Mouse (Mus musculus): Measurements from ENCODE around the gene 4930548H24Rik. TPM values are rescaled to one million over a fixed set of nuclear protein-coding genes. Genes with fewer than 3 reads are reported as not detected.
"Not testable (repeated sequence)": the region's sequence is repeated elsewhere in the genome, so short reads cannot be mapped to it uniquely, and the experiment has no call there.

The 4930548H24Rik gene
- polyA plus RNA-seq, 1 experiment from 2014 or later: not detected

DNA sequence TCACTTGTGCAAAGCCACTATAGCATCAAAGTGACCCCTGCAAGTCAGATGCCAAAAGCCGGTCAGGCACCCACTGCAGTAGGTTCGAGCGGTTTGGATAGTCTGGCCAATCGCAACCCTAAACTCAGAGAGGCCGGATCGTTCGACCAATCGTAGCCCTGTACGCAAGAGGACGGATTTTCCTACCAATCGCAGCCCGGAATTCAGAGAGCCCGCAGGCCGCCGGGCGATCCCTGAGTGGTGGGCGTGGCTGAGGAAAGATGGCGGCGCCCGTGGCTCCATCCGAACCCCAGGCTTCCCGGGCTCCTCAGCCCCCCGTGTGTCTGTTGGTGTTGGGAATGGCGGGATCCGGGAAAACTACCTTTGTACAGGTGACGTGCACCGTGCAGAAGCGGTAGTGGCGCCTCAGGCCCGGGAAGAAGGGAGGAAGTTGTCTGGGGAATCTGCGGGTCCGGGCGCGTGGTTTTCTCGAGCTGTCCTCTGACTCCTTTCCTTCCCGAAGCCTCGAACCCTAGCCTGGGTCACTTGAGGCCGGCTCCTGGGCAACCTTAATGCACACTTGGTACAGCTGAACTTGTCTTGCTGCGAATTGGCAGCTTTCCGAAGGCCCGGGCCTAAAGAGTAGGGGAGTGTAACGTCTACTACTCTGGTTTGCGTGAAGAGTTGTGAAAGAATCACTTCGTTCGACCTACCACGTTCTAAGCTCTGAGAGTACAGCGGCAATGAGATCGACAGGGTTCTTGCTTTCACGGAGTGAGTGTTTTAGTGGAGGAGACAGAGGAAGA lies 9.2 kb downstream of the 4930548H24Rik start, which contains the start of gene Gpn1:
Gene Gpn1 (plus strand): TSS at position 229 of the 785 bp plus-strand sequence.
- under 1% methylated on average over 49 of the region's 49 CpGs for WGBS
- no peak within 1 kb of the TSS for H3K27ac ChIP-seq

DNA sequence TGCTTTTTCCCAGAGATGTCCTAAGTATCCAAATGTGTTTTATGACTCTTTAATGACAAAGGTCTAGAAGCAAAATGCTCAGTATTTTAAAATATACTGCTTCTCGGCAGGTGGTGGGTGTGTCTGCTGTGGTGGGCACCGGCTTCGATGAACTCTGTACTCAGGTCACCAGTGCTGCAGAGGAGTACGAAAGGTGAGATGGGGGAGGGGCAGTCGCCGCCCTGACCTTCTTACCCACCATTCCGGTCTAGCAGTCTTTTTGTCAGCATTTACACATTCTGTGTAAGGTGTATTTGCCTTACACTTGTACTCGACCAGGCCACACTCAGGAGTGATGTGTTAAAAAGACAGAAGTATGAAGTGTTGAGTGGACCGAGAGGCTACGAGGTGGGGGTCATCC lies 19.3 kb downstream of the 4930548H24Rik start:
- ATAC-seq (ENCODE audit: insufficient number of reproducible peaks, low FRiP score, low TSS enrichment, low read depth): no peak
- WGBS: 86% methylated on average over 10 of the region's 10 CpGs
- Histone ChIP-seq H3K36me3 (peaks cover 86% of the 10 kb centered on the region), H3K9ac (no peak overlapping the region), H3K27me3 (no peaks in the 10 kb centered on the region), H3K27ac (no peak overlapping the region), H3K4me1 (no peaks in the 10 kb centered on the region), H3K9me3 (no peaks in the 10 kb centered on the region), H3K4me2 (no peak overlapping the region), H3K4me3 (no peak overlapping the region)

More for the DNA sequence above, 9.2 kb downstream of the 4930548H24Rik start, which contains the start of gene Gpn1:
- peak; percentile 96 for ATAC-seq (ENCODE audit: insufficient number of reproducible peaks, low FRiP score, low TSS enrichment, low read depth)
- peaks cover 8% of the 10 kb centered on the region for H3K4me1 ChIP-seq
- peak within 1 kb of the TSS; percentile 82 for H3K4me3 ChIP-seq
- no peaks in the 10 kb centered on the region for H3K27me3 ChIP-seq
- peak within 1 kb of the TSS; percentile 47 for H3K9ac ChIP-seq
- H3K4me2 ChIP-seq: peak within 1 kb of the TSS; percentile 76
- no peaks in the 10 kb centered on the region for H3K9me3 ChIP-seq
- H3K36me3 ChIP-seq: peaks cover 32% of the 10 kb centered on the region

DNA sequence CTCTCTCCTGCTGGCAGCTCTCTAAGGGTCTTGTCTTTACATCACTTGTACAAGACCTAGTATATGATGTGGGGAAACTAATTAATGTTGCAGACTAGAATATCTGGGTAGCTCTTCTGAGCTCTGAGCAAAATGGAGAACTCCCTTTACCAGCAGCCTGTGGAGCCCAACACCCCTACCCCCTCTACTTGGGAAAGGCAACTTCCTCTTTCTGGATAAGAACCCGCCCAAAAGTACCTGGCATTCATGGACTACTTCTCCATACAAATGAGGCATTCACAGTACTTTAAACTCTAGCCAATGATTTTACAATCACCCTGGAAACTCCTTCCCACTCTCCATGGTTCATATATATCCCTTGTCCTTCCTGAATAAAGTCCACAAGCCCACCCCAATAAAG lies 26.9 kb downstream of the 4930548H24Rik start:
- Histone ChIP-seq H3K4me3 (no peak overlapping the region), H3K27ac (no peak overlapping the region), H3K27me3 (no peaks in the 10 kb centered on the region), H3K9ac (no peak overlapping the region), H3K4me1 (no peaks in the 10 kb centered on the region), H3K36me3 (peaks cover 91% of the 10 kb centered on the region), H3K4me2 (no peak overlapping the region), H3K9me3 (no peaks in the 10 kb centered on the region)
- ATAC-seq (ENCODE audit: insufficient number of reproducible peaks, low FRiP score, low TSS enrichment, low read depth): no peak
- WGBS: 81% methylated on average over 1 of the region's 1 CpGs

DNA sequence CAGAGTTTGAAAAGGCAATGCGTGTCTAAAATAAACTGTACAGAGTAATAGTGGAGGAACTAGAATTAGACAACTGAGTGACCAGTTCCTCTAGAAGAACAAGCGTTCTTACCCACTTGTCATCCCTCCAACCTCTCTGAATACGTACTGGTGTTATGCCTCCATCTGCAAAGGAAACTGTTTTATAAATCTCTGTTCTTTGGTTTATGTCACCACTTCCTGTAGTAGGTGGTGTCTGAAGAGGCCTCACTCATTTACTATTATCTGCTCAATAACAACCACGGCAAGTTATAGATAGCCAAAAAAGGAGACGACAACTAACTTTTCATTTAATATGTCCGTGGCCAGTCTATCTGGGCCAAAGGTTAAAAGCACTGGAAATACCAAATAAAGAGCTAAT lies 35.0 kb downstream of the 4930548H24Rik start:
- H3K4me3 ChIP-seq: no peak overlapping the region
- H3K4me1 ChIP-seq: peaks cover 2% of the 10 kb centered on the region
- no peak overlapping the region for H3K9ac ChIP-seq
- ATAC-seq (ENCODE audit: insufficient number of reproducible peaks, low FRiP score, low TSS enrichment, low read depth): no peak
- no peaks in the 10 kb centered on the region for H3K9me3 ChIP-seq
- WGBS: 93% methylated on average over 6 of the region's 6 CpGs
- H3K4me2 ChIP-seq: no peak overlapping the region
- no peaks in the 10 kb centered on the region for H3K27me3 ChIP-seq
- peaks cover 71% of the 10 kb centered on the region for H3K36me3 ChIP-seq
- H3K27ac ChIP-seq: no peak overlapping the region

DNA sequence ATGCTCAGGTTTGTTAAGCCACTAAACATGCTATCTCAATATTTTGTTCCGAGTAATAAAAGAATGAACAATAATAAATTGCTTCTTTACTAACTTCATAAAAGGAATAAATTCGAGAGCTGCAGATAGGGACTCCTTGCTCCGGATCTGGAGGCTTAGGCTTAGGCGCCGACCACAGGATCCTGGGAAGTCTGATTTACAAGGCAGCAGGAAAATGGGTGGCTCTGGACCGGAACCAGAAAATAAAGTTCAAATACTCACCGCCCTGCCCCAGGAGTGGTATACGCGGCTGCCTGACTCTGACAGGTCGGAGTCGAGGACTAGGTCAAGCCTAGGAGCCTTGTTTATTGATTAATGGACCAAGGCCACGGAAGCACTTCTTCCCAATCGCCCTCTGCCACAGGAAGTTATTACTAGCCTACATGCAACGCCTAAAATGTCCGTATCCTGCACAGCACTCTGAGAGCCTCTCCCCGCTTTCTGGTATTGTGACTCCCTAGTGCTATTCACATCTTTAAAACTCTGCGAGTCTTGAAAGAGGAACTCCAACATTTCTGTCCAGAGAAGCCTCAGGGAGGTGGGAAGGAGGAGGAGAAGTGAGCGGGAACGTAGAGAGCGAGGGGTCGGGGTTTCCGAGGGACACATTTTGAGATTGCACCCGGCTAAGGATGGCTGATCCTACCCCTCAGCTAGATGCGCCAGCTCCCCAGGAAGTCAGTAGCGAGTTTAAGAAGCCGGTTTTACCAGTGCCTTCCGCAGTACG lies 41.0 kb downstream of the 4930548H24Rik start, which contains the start of gene Slc4a1ap:
Gene Slc4a1ap (plus strand): TSS at position 642 of the 763 bp plus-strand sequence.
- Histone ChIP-seq H3K9me3 (no peaks in the 10 kb centered on the region), H3K4me3 (peak within 1 kb of the TSS; percentile 98), H3K9ac (peak within 1 kb of the TSS; percentile 85), H3K36me3 (peaks cover 37% of the 10 kb centered on the region), H3K27ac (peak within 1 kb of the TSS; percentile 88), H3K4me2 (peak within 1 kb of the TSS; percentile 93), H3K27me3 (no peaks in the 10 kb centered on the region), H3K4me1 (peaks cover 21% of the 10 kb centered on the region)
- under 1% methylated on average over 28 of the region's 28 CpGs for WGBS
- ATAC-seq (ENCODE audit: insufficient number of reproducible peaks, low FRiP score, low TSS enrichment, low read depth): peak; percentile 61; the same call in 1 of the 2 replicates

DNA sequence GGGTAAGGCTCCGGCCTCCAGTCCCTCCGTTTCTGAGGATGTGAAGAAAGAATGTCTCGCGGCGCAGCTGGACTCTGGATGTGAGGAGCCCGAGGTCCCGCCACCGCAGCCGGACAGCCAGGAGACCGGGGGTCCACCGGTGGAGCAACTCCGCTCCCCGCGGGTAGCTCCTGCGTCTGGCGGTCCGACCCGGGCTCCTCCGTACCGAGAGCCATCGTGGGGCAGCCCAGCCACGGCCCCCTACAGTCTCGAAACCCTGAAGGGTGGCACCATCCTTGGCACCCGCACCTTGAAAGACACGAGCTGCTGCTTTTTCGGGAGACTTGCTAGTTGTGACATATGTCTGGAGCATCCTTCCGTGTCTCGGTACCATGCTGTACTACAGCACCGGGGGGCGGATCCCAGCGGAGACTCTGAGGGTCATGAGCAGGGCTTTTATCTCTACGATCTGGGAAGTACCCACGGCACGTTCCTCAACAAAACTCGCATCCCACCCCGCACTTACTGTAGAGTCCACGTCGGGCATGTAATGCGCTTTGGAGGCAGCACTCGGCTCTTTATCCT lies 41.7 kb downstream of the 4930548H24Rik start:
- no peak for ATAC-seq (ENCODE audit: insufficient number of reproducible peaks, low FRiP score, low TSS enrichment, low read depth)
- peak overlapping the region; percentile 93 for H3K4me2 ChIP-seq
- H3K27me3 ChIP-seq: no peaks in the 10 kb centered on the region
- peak overlapping the region; percentile 98 for H3K4me3 ChIP-seq
- no peaks in the 10 kb centered on the region for H3K9me3 ChIP-seq
- H3K9ac ChIP-seq: peak overlapping the region; percentile 85
- WGBS: 2% methylated on average over 40 of the region's 40 CpGs
- peaks cover 38% of the 10 kb centered on the region for H3K36me3 ChIP-seq
- peaks cover 21% of the 10 kb centered on the region for H3K4me1 ChIP-seq
- peak overlapping the region; percentile 88 for H3K27ac ChIP-seq

DNA sequence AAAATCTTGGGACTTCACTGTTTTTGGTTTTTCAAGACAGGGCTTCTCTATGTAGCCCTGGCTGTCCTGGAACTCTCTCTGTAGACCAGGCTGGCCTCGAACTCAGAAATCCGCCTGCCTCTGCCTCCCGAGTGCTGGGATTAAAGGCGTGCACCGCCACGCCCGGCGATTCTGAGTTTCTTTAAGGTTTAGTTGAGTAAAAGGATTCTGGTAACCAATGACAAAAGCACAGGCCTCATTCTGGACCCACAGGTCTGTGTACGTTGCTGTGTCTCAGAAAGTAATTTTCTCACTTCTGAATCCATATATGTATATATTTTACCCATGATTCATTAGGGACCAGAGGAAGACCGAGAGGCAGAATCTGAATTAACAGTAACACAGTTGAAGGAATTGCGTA lies 42.2 kb downstream of the 4930548H24Rik start, which contains the start of gene Supt7l:
Gene Supt7l (minus strand): TSS at position 101 of the 400 bp plus-strand sequence.
- WGBS: 82% methylated on average over 11 of the region's 11 CpGs
- not testable (repeated sequence) for ATAC-seq (ENCODE audit: insufficient number of reproducible peaks, low FRiP score, low TSS enrichment, low read depth); H3K27me3 ChIP-seq

DNA sequence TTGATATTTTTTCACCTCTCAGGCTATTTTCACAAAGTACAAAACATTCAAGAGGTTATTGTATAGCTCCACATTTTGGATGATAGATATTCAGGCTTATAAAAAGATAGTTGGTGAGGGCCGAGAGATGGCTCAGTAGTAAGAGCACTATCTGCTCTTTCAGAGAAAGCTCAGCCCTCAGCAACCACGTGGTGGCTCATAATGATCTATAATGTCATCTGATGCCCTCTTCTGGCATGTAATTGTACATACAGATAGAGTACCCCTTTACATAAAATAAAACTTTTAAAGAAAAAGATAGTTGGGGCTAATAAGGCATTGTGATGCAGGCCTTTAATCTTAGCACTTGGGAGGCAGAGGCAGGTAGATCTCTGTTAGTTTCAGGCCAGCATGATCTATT lies 43.0 kb downstream of the 4930548H24Rik start:
- Histone ChIP-seq H3K36me3 (peaks cover 39% of the 10 kb centered on the region), H3K4me2 (no peak overlapping the region), H3K4me1 (peaks cover 21% of the 10 kb centered on the region), H3K27ac (no peak overlapping the region), H3K27me3 (no peaks in the 10 kb centered on the region), H3K9ac (no peak overlapping the region), H3K9me3 (no peaks in the 10 kb centered on the region), H3K4me3 (no peak overlapping the region)
- ATAC-seq (ENCODE audit: insufficient number of reproducible peaks, low FRiP score, low TSS enrichment, low read depth): no peak
- 55% methylated on average over 2 of the region's 2 CpGs for WGBS

More for the DNA sequence above, 42.2 kb downstream of the 4930548H24Rik start, which contains the start of gene Supt7l:
- Histone ChIP-seq H3K27ac (peak within 1 kb of the TSS; percentile 88), H3K4me2 (peak within 1 kb of the TSS; percentile 93), H3K9ac (peak within 1 kb of the TSS; percentile 85), H3K4me3 (peak within 1 kb of the TSS; percentile 98), H3K4me1 (peaks cover 21% of the 10 kb centered on the region), H3K36me3 (peaks cover 38% of the 10 kb centered on the region)
- not testable (repeated sequence) for H3K9me3 ChIP-seq

DNA sequence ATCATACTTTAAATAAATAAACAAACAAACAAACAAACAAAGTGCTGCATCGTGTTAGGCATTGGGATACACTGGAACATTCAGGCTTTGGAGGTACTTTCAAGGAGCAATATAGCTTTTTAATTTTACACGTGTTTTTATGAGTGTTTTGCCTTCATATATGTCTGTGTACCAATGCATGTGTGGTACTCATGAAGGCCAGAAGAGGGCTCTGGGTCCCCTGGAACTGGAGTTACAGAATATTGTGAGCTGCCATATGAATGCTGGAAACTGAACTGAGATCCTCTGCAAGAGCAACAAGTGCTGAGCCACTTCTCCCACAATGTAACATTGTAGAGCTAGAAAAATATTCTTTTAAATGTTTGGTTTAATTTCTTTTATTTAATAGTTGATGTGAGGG lies 49.7 kb downstream of the 4930548H24Rik start:
- Histone ChIP-seq H3K27ac (no peak overlapping the region), H3K4me3 (no peak overlapping the region), H3K4me2 (no peak overlapping the region), H3K36me3 (peaks cover 83% of the 10 kb centered on the region), H3K4me1 (no peaks in the 10 kb centered on the region), H3K9ac (no peak overlapping the region), H3K9me3 (no peaks in the 10 kb centered on the region), H3K27me3 (no peaks in the 10 kb centered on the region)
- 86% methylated on average over 2 of the region's 2 CpGs for WGBS
- no peak for ATAC-seq (ENCODE audit: insufficient number of reproducible peaks, low FRiP score, low TSS enrichment, low read depth)

All from limb, embryonic 15.5 days (tissue).